Mouse (Mus musculus) MEL (cell line): ENCODE data around the gene Fgfr2. TPM values are rescaled to one million over a fixed set of nuclear protein-coding genes. Genes with fewer than 3 reads are reported as not detected.

ENCODE experiments used
- DNase-seq: peaks from one replicate; pipeline ENCODE4 v3.0.0; 2011; ENCODE audit warnings: low read depth, low spot score
- H3K27ac ChIP-seq: 2 replicates; pipeline ENCODE4 v1.5.1; 2012; ENCODE audit warnings: low read depth, mild to moderate bottlenecking, control low read depth, low read length, moderate library complexity; ENCODE audit not compliant: control insufficient read depth
- H3K27me3 ChIP-seq, 2 experiments: fragments of 150-350 bp in 1 of 2; sonication (generic) in 1 of 2; 2 replicates each; pipeline ENCODE4 v1.6.1; 2012; ENCODE audit warnings: low read length in 2 of 2, mild to moderate bottlenecking in 2 of 2, improper control_type of control experiment in 1 of 2, moderate library complexity in 1 of 2; ENCODE audit not compliant: insufficient read depth in 2 of 2, control insufficient read depth in 1 of 2
- H3K36me3 ChIP-seq, 2 experiments: 2 replicates each; pipeline ENCODE4 v1.6.1; 2012 to 2014; ENCODE audit warnings: low read length in 2 of 2, improper control_type of control experiment in 1 of 2, inconsistent platforms in 1 of 2, mild to moderate bottlenecking in 1 of 2; ENCODE audit not compliant: insufficient read depth in 2 of 2, control insufficient read depth in 1 of 2
- H3K4me1 ChIP-seq, 2 experiments: fragments of 150-350 bp in 1 of 2; sonication (generic) in 1 of 2; 2 replicates each; pipeline ENCODE4 v1.6.1; 2012; ENCODE audit warnings: low read length in 2 of 2, improper control_type of control experiment in 1 of 2, mild to moderate bottlenecking in 1 of 2; ENCODE audit not compliant: insufficient read depth in 2 of 2, control insufficient read depth in 1 of 2
- H3K4me3 ChIP-seq, 2 experiments: fragments of 150-350 bp in 1 of 2; sonication (generic) in 1 of 2; 2 replicates each; pipeline ENCODE4 v1.5.1; 2012; ENCODE audit warnings: low read depth in 2 of 2, low read length in 2 of 2, mild to moderate bottlenecking in 2 of 2, moderate library complexity in 2 of 2, control low read depth in 1 of 2, improper control_type of control experiment in 1 of 2; ENCODE audit not compliant: control insufficient read depth in 1 of 2, insufficient read depth in 1 of 2
- H3K79me2 ChIP-seq: 2 replicates; pipeline ENCODE4 v1.6.1; 2012; ENCODE audit warnings: mild to moderate bottlenecking, low read length, moderate library complexity; ENCODE audit not compliant: control insufficient read depth, poor library complexity, insufficient read depth
- H3K9ac ChIP-seq: 2 replicates; pipeline ENCODE4 v1.6.1; 2012; ENCODE audit warnings: low read depth, mild to moderate bottlenecking, control low read depth, low read length, moderate library complexity; ENCODE audit not compliant: control insufficient read depth, poor library complexity, severe bottlenecking
- H3K9me3 ChIP-seq: fragments of 150-350 bp; sonication (generic); replicated peaks from 2 replicates; pipeline ENCODE4 v1.6.1; 2012; ENCODE audit warnings: mild to moderate bottlenecking, low read length, improper control_type of control experiment, moderate library complexity; ENCODE audit not compliant: insufficient read depth
- BHLHE40 ChIP-seq: IDR thresholded peaks from 2 replicates; pipeline ENCODE4 v1.6.1; 2012; ENCODE audit warnings: low read depth, mild to moderate bottlenecking, inconsistent platforms, low read length, improper control_type of control experiment, borderline replicate concordance
- CTCF ChIP-seq, 3 experiments: IDR thresholded peaks in 2 of 3; conservative IDR thresholded peaks in 1 of 3; 2 replicates each; pipeline ENCODE4 v1.5.1; 2011 to 2012; ENCODE audit warnings: low read length in 3 of 3, low read depth in 2 of 3, mild to moderate bottlenecking in 2 of 3, improper control_type of control experiment in 1 of 3, inconsistent platforms in 1 of 3, mixed read lengths in 1 of 3, moderate library complexity in 1 of 3; ENCODE audit not compliant: control insufficient read depth in 1 of 3, insufficient read depth in 1 of 3, poor library complexity in 1 of 3, severe bottlenecking in 1 of 3
- ELF1 ChIP-seq: IDR thresholded peaks from 2 replicates; pipeline ENCODE4 v1.6.1; 2014; ENCODE audit warnings: low read depth, mild to moderate bottlenecking, inconsistent platforms, low read length, improper control_type of control experiment, moderate library complexity
- EP300 ChIP-seq, 2 experiments: IDR thresholded peaks; 2 replicates each; pipeline ENCODE4 v1.6.1; 2011; ENCODE audit warnings: improper control_type of control experiment in 2 of 2, low read length in 2 of 2, low read depth in 1 of 2, mild to moderate bottlenecking in 1 of 2
- HCFC1 ChIP-seq: IDR thresholded peaks from 2 replicates; pipeline ENCODE4 v1.6.1; 2012; ENCODE audit warnings: low read depth, mild to moderate bottlenecking, inconsistent platforms, low read length, improper control_type of control experiment, moderate library complexity
- JUND ChIP-seq: IDR thresholded peaks from 2 replicates; pipeline ENCODE4 v1.6.1; 2011; ENCODE audit warnings: low read depth, mild to moderate bottlenecking, improper control_type of control experiment, low read length
- KAT2A ChIP-seq: conservative IDR thresholded peaks from 2 replicates; pipeline ENCODE4 v1.6.1; 2012; ENCODE audit warnings: low read depth, low read length, improper control_type of control experiment, inconsistent platforms
- MAFK ChIP-seq: IDR thresholded peaks from 2 replicates; pipeline ENCODE4 v1.6.1; 2011; ENCODE audit warnings: low read depth, mild to moderate bottlenecking, low read length, improper control_type of control experiment, borderline replicate concordance
- MEF2A ChIP-seq: IDR thresholded peaks from 2 replicates; pipeline ENCODE4 v1.6.1; 2014; ENCODE audit warnings: low read depth, mild to moderate bottlenecking, inconsistent platforms, low read length, improper control_type of control experiment; ENCODE audit not compliant: poor library complexity, insufficient replicate concordance, severe bottlenecking; ENCODE audit errors: extremely low read depth
- MYB ChIP-seq: IDR thresholded peaks from 2 replicates; pipeline ENCODE4 v1.6.1; 2011; ENCODE audit warnings: mild to moderate bottlenecking, low read depth, low read length, improper control_type of control experiment
- MYC ChIP-seq: IDR thresholded peaks from 2 replicates; pipeline ENCODE4 v1.6.1; 2011; ENCODE audit warnings: low read depth, mild to moderate bottlenecking, low read length, improper control_type of control experiment, moderate library complexity
- POLR2AphosphoS5 ChIP-seq: IDR thresholded peaks from 2 replicates; pipeline ENCODE4 v1.6.1; 2012; ENCODE audit warnings: low read depth, borderline replicate concordance, mild to moderate bottlenecking, inconsistent platforms, low read length, moderate library complexity, mixed read lengths
- SMC3 ChIP-seq: IDR thresholded peaks from 2 replicates; pipeline ENCODE4 v1.6.1; 2011; ENCODE audit warnings: low read depth, low read length, improper control_type of control experiment
- ZKSCAN1 ChIP-seq: IDR thresholded peaks from 2 replicates; pipeline ENCODE4 v1.6.1; 2012; ENCODE audit warnings: low read depth, mild to moderate bottlenecking, inconsistent platforms, low read length, improper control_type of control experiment, moderate library complexity
- polyA plus RNA-seq, 2 experiments: library from polyadenylated mRNA; stranded (reverse) in 1 of 2; unstranded in 1 of 2; fragments of >175 nt in 1 of 2; fragments of >200 nt in 1 of 2; gene quantifications; 2 replicates each; pipeline versions ENCODE4 v1.2.1 to v1.2.4; 2012; ENCODE audit warnings: low replicate concordance in 2 of 2, low read depth in 1 of 2; ENCODE audit not compliant: insufficient read length in 2 of 2, insufficient read depth in 1 of 2, missing spikeins in 1 of 2
- total RNA-seq: library from RNA; depleted of rRNA; stranded (reverse); fragments of 300-350 nt; gene quantifications from 2 replicates; pipeline ENCODE4 v1.2.3, GENCODE M21; 2012

Gene Fgfr2
- total and polyA plus RNA-seq, 3 experiments: not detected

- no peaks in the 10 kb centered on the region for H3K36me3 ChIP-seq
- TF ChIP-seq JUND (no peak), HCFC1 (no peak), MYB (no peak), ELF1 (no peak), BHLHE40 (no peak), ZKSCAN1 (no peak), KAT2A (no peak), POLR2AphosphoS5 (no peak), MYC (no peak), CTCF (IDR thresholded peaks at IDR 0.05 in 2 of 3, conservative IDR thresholded peaks at IDR 0.05 in 1 of 3; ENCODE audit: control insufficient read depth in 1 of 3, insufficient read depth in 1 of 3, low read depth in 2 of 3, low read length in 3 of 3, poor library complexity in 1 of 3, severe bottlenecking in 1 of 3) (no peak), SMC3 (no peak), MEF2A (no peak)
- TF ChIP-seq, all 39 proteins: peak for 0
- DNase-seq: no peak
- Histone ChIP-seq H3K79me2 (no peaks in the 10 kb centered on the region), H3K27ac (no peak overlapping the region), H3K9me3 (no peaks in the 10 kb centered on the region), H3K4me3 (no peak overlapping the region), H3K9ac (no peak overlapping the region), H3K27me3 (no peaks in the 10 kb centered on the region), H3K4me1 (no peaks in the 10 kb centered on the region)
Observed at GRCm38 (mm10) chr7:130340412-130341152, 2782.6 kb downstream of the Fgfr2 start.

GRCm38 (mm10) chr7:130337601-130338000 is 2785.5 kb downstream of the Fgfr2 start:
- Histone ChIP-seq H3K27me3 (no peaks in the 10 kb centered on the region), H3K9ac (no peak overlapping the region), H3K4me3 (no peak overlapping the region), H3K27ac (no peak overlapping the region)
- TF ChIP-seq MAFK (no peak), EP300 (IDR thresholded peaks at IDR 0.05; ENCODE audit: low read depth in 1 of 2, low read length in 2 of 2) (no peak)
- TF ChIP-seq, all 39 proteins: peak for 0
- no peak for DNase-seq
- Histone ChIP-seq H3K79me2 (no peaks in the 10 kb centered on the region), H3K36me3 (no peaks in the 10 kb centered on the region), H3K9me3 (no peaks in the 10 kb centered on the region), H3K4me1 (no peaks in the 10 kb centered on the region)
